Mouse (Mus musculus) limb, embryonic 11.5 days (tissue): ENCODE data around the gene St8sia1. TPM values are rescaled to one million over a fixed set of nuclear protein-coding genes. Genes with fewer than 3 reads are reported as not detected.

Experiments
- ATAC-seq: fragments of 200-750 bp; cut with Nextera tagmentation; 2 replicates; pipeline ENCODE4 v1.8.0; 2017; ENCODE audit warnings: low read depth; ENCODE audit not compliant: insufficient number of reproducible peaks, low FRiP score, low TSS enrichment
- DNase-seq: peaks from one replicate; pipeline ENCODE4 v3.0.0-alpha.2; 2015; ENCODE audit warnings: low spot score
- H3K27ac ChIP-seq: fragments of 300-500 bp; sonication (generic); replicated peaks from 2 replicates; pipeline ENCODE4 v1.5.1; 2014; ENCODE audit warnings: low read depth, mild to moderate bottlenecking, low read length
- H3K27me3 ChIP-seq: fragments of 300-500 bp; sonication (generic); 2 replicates; pipeline ENCODE4 v1.6.1; 2014; ENCODE audit warnings: mild to moderate bottlenecking, low read length, mixed read lengths; ENCODE audit not compliant: control insufficient read depth, insufficient read depth
- H3K36me3 ChIP-seq: fragments of 300-500 bp; sonication (generic); 2 replicates; pipeline ENCODE4 v1.6.1; 2014; ENCODE audit warnings: mild to moderate bottlenecking, low read length, moderate library complexity, mixed read lengths; ENCODE audit not compliant: control insufficient read depth, insufficient read depth
- H3K4me1 ChIP-seq: fragments of 300-500 bp; sonication (generic); 2 replicates; pipeline ENCODE4 v1.6.1; 2014; ENCODE audit warnings: low read length, mixed read lengths; ENCODE audit not compliant: control insufficient read depth, insufficient read depth
- H3K4me2 ChIP-seq: fragments of 300-500 bp; sonication (generic); 2 replicates; pipeline ENCODE4 v1.6.1; 2014; ENCODE audit warnings: low read depth, mild to moderate bottlenecking, moderate library complexity; ENCODE audit not compliant: severe bottlenecking
- H3K4me3 ChIP-seq: fragments of 300-500 bp; sonication (generic); 2 replicates; pipeline ENCODE4 v1.5.1; 2014; ENCODE audit warnings: low read depth, low read length
- H3K9ac ChIP-seq: fragments of 300-500 bp; sonication (generic); 2 replicates; pipeline ENCODE4 v1.6.1; 2014; ENCODE audit warnings: mild to moderate bottlenecking, low read length
- H3K9me3 ChIP-seq: fragments of 300-500 bp; sonication (generic); 2 replicates; pipeline ENCODE4 v1.6.1; 2016; ENCODE audit warnings: low read length; ENCODE audit not compliant: control insufficient read depth
- WGBS: fragments of 180-500 bp; shearing (Covaris S2); extraction: QIAGEN DNeasy Blood & Tissue Kit; methylation state at CpG from one replicate; pipeline ENCODE4 v1.1.7; 2014; 5-methylcytosine and 5-hydroxymethylcytosine counted together
- polyA plus RNA-seq: library from polyadenylated mRNA; unstranded; fragments of >200 nt; fragmentation: Nextera tagmentation; extraction: Ambion mirVana; gene quantifications from 2 replicates; pipeline ENCODE4 v1.2.1, GENCODE M21; 2014

The St8sia1 gene
- polyA plus RNA-seq, 1 experiment from 2014 or later = 0.67 TPM

DNA sequence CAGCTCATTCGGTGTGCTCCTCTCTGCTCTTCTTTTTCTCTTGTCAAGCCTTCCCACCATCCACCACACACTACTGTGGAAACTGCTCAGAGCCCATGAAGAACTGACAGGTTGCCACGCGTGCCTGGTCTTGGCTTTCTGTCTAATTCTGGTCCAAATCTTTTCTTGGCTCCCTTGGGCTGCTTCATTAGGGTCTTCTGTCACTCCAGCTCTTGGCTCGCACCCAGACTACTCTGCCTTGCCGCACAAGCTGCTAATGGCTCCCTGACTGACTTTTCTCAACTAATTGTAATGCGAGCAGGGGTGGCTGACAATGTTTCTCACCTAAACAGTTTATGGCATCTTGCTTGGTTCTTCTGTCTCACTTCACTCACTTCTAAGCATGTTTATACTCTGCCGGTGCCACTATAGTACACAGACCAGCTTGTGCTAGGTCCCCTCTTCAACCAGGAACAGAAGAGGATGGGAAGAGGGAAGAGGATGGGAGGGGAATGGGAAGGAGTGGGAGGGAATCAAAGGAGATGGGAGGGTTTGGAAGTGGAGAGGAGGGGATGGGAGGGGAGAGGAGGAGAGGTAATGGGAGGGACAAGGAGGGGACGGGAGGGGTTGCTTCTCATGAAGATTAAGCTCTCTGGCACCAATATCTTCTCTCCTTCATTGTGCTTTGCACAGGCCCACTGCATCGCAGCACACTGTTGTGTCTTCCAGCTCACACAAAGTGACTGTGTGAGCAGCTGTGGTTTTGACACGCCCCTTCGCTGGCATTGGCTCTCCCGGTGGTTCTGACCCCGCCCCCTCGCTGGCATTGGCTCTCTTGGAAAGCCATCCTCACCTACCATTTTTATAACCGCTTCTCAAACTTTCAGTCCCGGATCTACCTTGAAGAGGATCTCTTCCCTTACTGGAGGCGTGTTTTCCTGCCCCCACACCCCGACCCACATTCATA is 175.9 kb downstream of the St8sia1 start:
- no peak overlapping the region for H3K9ac ChIP-seq
- WGBS = 46% methylated on average over 18 of the region's 18 CpGs
- DNase-seq = peak; percentile 31
- no peak for ATAC-seq
- no peaks in the 10 kb centered on the region for H3K36me3 ChIP-seq
- H3K27me3 ChIP-seq = no peaks in the 10 kb centered on the region
- no peaks in the 10 kb centered on the region for H3K9me3 ChIP-seq
- H3K27ac ChIP-seq = no peak overlapping the region
- H3K4me3 ChIP-seq = no peak overlapping the region
- no peaks in the 10 kb centered on the region for H3K4me1 ChIP-seq
- no peak overlapping the region for H3K4me2 ChIP-seq

DNA sequence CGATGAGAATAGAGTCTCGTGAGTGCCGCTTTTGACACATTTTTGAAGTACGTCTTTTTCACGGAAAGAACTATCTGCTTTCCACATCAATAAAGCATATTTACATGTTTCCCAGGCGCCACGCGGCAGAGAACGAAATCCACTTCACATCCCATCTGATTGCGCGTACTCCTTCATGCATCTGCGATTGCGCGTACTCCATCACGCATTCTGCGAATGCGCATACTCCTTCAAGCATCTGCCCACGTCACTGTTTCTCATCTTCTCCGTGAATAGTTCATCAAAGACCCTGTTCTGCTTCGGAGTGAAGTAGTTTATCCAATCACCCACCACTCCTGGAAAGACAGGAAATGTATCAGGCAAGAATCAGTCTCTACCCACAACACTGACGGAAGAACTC is 178.1 kb downstream of the St8sia1 start:
- Histone ChIP-seq H3K9ac (no peak overlapping the region), H3K4me1 (no peaks in the 10 kb centered on the region), H3K9me3 (no peaks in the 10 kb centered on the region), H3K27ac (no peak overlapping the region), H3K27me3 (no peaks in the 10 kb centered on the region), H3K36me3 (no peaks in the 10 kb centered on the region), H3K4me3 (no peak overlapping the region), H3K4me2 (no peak overlapping the region)
- DNase-seq (no peak), ATAC-seq (no peak)
- WGBS = 84% methylated on average over 21 of the region's 21 CpGs

DNA sequence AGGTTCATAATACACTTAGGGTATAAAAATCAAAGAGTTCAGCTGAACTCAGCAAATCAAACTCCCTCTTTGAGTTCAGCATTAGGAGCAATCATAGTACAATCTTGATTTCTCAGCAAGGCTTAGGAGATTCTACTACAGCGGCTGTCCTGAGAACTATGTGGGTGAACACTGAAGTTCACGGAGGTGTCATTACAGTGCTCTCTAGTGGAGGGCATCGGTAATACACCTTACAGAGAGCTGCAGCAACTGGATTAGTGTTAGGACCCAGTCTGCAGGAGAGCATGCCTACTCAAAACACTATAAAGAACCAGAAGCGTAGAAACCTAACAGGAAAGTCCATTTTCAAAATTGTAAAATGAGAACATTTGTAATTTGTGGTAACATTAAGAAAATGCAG is 178.9 kb downstream of the St8sia1 start:
- 36% methylated on average over 4 of the region's 4 CpGs for WGBS
- H3K9me3 ChIP-seq = no peaks in the 10 kb centered on the region
- no peak overlapping the region for H3K9ac ChIP-seq
- no peaks in the 10 kb centered on the region for H3K36me3 ChIP-seq
- H3K4me2 ChIP-seq = no peak overlapping the region
- no peak for ATAC-seq
- no peaks in the 10 kb centered on the region for H3K4me1 ChIP-seq
- H3K27me3 ChIP-seq = no peaks in the 10 kb centered on the region
- H3K27ac ChIP-seq = no peak overlapping the region
- H3K4me3 ChIP-seq = no peak overlapping the region
- DNase-seq = peak; percentile 65

DNA sequence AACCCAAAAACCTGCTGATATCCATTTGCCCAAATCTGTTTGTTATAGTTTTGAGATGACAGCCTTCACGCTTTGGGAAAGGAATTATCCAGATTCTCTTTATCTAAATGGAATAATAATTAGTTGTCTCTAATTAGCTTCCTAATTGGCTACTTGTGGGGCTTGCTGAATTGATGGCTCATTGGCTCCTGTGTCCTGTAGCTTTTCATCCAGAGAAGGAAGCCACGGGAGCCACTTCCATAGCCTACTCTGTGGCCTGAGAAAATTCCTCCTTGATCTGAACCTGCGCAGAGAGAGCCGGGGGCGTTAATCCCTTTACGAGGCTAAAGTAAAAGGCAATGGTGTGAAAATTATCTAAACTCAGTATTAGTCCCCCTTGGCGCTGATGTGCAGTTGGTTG is 183.0 kb downstream of the St8sia1 start:
- no peak overlapping the region for H3K4me2 ChIP-seq
- DNase-seq (no peak), ATAC-seq (no peak)
- H3K36me3 ChIP-seq = no peaks in the 10 kb centered on the region
- no peaks in the 10 kb centered on the region for H3K9me3 ChIP-seq
- 62% methylated on average over 7 of the region's 7 CpGs for WGBS
- H3K4me1 ChIP-seq = no peaks in the 10 kb centered on the region; the same call in 1 of the 2 replicates
- H3K9ac ChIP-seq = no peak overlapping the region
- H3K27ac ChIP-seq = no peak overlapping the region
- H3K27me3 ChIP-seq = no peaks in the 10 kb centered on the region
- no peak overlapping the region for H3K4me3 ChIP-seq

DNA sequence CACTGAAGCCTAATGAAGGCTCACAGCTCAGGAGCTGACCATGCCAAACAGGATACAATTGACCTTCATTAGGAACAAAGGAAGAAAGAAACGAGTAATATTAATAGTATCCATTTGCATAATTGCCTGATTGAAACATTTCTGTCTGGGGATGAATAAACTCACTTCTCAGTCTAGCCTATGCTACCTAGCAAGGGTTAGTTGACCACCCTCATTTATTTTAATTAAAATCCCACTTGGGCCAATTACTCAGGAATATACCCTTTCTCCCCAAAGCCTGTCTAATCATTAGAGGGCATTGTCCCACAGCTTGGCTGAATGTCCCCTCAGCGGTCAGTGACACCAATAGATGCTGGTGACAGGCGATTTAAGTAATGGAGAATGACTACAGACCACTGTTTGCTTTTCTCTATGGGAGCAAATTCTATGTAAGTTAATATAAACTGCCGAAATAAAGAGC is 183.6 kb downstream of the St8sia1 start:
- Histone ChIP-seq H3K36me3 (no peaks in the 10 kb centered on the region), H3K27ac (no peak overlapping the region), H3K9me3 (no peaks in the 10 kb centered on the region), H3K9ac (no peak overlapping the region), H3K4me1 (no peaks in the 10 kb centered on the region; the same call in 1 of the 2 replicates), H3K4me3 (no peak overlapping the region), H3K4me2 (no peak overlapping the region), H3K27me3 (no peaks in the 10 kb centered on the region)
- WGBS = 86% methylated on average over 4 of the region's 4 CpGs
- ATAC-seq (no peak), DNase-seq (no peak)

DNA sequence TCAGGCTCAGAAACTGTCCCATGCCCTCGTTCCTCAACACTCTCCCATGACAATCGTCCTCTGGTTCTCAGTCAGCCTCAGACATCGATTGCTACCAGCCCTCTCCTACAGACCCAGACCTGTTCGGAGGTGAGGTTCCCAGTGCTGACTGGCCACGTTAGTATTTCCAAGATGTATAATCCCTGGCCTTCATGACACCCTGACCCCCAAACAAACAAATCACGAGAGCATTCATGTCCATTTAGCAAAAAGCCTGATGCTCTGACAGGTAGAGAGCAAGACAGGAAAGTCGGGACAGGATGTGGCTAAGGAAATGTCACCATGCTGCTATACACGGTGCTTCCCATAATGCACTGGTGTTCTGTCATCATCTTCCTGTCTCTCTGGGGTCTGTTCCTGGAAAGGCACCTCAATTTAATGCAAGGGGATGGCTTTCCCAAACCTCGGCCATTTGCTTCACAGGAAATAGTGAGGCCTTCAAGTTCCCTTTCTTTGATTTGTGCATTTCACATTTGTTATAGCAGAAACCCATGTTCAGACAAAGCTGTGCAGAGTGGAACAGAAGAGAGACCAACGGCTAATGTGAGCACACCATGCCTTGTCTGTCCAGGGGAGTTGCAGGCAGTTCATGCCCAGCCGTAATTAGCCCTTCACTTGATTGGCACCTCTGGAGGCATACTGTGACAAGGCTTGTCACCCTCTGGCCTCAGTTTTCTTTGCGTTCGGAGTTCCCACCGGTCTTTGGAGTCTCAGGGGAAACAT is 184.3 kb downstream of the St8sia1 start:
- no peak overlapping the region for H3K27ac ChIP-seq
- no peaks in the 10 kb centered on the region for H3K9me3 ChIP-seq
- DNase-seq (no peak), ATAC-seq (no peak)
- peaks cover under 1% of the 10 kb centered on the region; the same call in 1 of the 2 replicates for H3K36me3 ChIP-seq
- H3K4me3 ChIP-seq = no peak overlapping the region
- H3K27me3 ChIP-seq = no peaks in the 10 kb centered on the region
- 81% methylated on average over 14 of the region's 14 CpGs for WGBS
- H3K4me1 ChIP-seq = no peaks in the 10 kb centered on the region; the same call in 1 of the 2 replicates
- H3K4me2 ChIP-seq = no peak overlapping the region
- no peak overlapping the region for H3K9ac ChIP-seq

DNA sequence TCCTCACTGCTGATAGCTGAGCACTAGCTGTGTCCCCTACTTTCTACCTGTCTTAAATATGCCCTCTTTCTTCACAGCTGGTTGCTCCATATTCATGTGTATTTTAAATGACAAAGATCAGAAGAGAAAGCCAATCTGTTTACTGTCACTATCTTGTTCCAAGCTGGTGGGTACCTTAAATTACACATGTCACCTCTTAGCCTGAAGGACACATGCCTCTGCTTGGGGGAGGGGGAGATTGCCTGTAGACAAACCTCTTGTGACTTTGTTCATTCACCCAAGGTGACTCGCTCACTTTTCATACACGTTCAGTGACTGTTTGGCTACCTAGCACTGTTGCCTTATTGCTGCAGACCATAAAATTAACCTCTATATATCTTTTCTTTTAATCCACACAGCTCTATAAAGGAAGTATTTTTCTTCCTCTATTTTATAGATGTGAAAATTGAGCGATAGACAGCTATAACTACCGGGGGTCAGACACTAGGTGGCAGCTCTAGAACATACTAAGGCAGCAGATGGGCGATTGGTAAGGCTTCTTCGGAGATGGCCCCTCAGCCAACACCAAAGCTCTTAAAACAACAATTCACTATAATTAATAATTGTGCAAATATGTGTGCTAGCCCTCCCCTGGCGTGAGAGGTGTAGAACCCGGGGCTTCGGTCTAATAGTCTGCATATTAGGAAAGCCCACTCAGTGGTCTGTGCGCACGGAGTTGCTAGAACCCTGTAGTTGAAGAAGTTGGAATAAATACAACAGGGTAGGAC is 185.0 kb downstream of the St8sia1 start:
- no peak overlapping the region for H3K27ac ChIP-seq
- H3K9ac ChIP-seq = no peak overlapping the region
- no peaks in the 10 kb centered on the region for H3K9me3 ChIP-seq
- DNase-seq = peak; percentile 36
- no peak overlapping the region for H3K4me2 ChIP-seq
- WGBS = 58% methylated on average over 11 of the region's 11 CpGs
- H3K4me1 ChIP-seq = no peaks in the 10 kb centered on the region; the same call in 1 of the 2 replicates
- no peak overlapping the region for H3K4me3 ChIP-seq
- no peaks in the 10 kb centered on the region for H3K27me3 ChIP-seq
- peak; percentile 41; the same call in 1 of the 2 replicates for ATAC-seq
- peaks cover 2% of the 10 kb centered on the region; the same call in 1 of the 2 replicates for H3K36me3 ChIP-seq

DNA sequence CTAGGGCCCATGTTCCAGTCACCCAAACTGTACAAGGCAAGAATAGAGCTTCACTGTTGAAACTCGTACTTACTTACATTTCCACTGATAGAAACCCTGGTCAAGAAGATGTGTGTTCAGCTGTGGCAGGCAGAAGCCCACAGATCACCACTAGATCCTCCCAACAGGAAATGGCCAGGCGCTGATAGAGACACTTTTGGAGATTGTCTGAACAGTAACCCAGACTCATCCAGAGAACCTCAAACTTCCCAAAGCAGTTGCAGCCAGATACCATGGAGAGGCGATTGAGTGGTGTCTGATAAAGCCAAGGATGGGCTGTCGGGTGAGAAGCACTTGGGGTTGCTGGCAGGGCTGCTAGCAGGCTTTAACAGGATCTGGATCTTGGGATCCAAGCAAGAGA is 187.3 kb downstream of the St8sia1 start:
- Histone ChIP-seq H3K4me1 (no peaks in the 10 kb centered on the region; the same call in 1 of the 2 replicates), H3K27ac (no peak overlapping the region), H3K36me3 (peaks cover 17% of the 10 kb centered on the region), H3K9ac (no peak overlapping the region), H3K4me2 (no peak overlapping the region), H3K9me3 (no peaks in the 10 kb centered on the region), H3K4me3 (no peak overlapping the region), H3K27me3 (no peaks in the 10 kb centered on the region)
- DNase-seq = no peak
- no peak for ATAC-seq
- WGBS = 83% methylated on average over 4 of the region's 4 CpGs
